Mouse (Mus musculus) CD4-positive naive resting alpha-beta T cell, adult 76 days (primary cell): ENCODE data around the gene Olfr1256. TPM values are rescaled to one million over a fixed set of nuclear protein-coding genes. Genes with fewer than 3 reads are reported as not detected.

Source experiments
- total RNA-seq: library from RNA; stranded (reverse); gene quantifications from one replicate; pipeline ENCODE4 v1.2.4, GENCODE M21; 2023

The Olfr1256 gene
- total RNA-seq, result not detected

DNA sequence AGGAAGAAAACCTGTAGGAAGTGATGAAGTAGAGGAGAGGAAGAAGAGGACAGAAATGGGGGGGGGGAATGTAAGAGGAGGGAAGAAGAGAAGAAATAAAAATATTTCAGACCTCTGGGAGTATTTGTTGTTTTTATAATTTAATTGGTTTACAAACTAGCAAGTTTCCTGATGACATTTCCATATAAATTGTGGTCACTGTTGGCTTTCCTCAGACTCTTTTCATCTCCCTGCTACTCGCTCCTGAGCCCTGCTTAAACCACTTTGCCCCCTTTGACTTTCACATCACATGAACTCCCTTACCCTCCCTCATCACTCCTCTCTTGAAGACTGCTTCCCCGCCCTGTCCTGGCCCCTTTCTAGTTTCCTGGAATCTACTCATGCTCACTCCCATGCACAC is at the start of gene Olfr1256:
Gene Olfr1256, minus strand, starts transcription at position 101 of the 400 bp plus-strand sequence.

DNA sequence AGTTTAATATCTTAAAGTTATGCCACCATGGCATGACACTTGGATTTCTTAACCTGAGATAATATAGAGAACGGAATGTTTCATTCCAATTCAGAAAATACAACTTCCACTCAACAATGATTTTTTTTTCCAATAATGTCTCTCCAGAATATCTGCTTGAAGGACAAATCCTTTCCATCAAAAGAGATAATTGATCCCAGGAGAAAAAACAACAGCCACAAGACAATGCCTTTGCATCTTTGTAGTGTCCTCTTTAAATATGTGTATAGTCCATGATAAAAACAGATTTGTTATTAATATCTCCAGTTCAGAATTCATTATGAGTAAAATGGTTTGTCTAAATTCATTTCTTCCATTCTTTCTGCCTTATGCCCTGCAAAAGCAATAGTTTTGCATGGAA is 36.8 kb upstream of the Olfr1256 start, which contains the start of gene Olfr1257:
Gene Olfr1257, plus strand, starts transcription at position 301 of the 400 bp plus-strand sequence.

DNA sequence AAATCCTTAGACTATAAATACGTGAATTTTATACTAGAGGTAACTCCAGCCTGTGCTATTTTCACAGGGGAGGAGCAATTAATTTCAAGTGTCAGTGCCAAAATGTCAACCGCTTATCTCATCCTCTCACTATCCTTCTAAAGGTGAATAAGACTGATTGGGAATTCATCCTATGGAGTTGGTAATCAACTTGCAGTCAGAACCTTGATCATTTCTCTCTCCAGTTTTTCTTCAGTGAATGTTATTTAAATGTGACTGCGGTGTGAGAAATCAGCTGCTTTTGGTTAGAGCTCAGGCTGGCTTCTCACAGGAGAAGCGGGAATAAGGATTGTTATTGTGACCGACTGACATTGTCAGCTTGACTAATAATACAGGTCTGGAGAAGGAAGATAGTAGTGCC is 6.8 kb upstream of the Olfr1256 start, which contains the start of gene Olfr48:
Gene Olfr48, minus strand, starts transcription at position 101 of the 400 bp plus-strand sequence.

DNA sequence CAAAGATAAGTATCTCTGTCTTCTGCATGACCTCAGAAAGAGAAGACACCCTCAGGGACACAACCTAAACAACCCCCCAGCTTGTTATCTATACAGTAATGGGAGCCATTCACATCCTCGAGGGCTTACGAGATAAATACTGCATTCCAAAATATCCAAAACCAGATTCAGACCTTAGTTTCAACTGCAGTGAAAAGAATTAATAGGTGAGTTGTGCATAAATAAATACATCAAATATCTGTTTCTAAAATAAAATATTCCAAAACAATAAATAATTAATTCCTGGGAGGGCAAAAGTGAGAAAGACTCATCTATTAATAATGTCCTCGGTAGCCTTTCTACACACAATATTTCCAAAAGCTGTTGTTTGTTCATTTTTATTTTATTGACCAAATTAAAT is 29.6 kb downstream of the Olfr1256 start, which contains the start of gene Olfr1255:
Gene Olfr1255, plus strand, starts transcription at position 301 of the 400 bp plus-strand sequence.

DNA sequence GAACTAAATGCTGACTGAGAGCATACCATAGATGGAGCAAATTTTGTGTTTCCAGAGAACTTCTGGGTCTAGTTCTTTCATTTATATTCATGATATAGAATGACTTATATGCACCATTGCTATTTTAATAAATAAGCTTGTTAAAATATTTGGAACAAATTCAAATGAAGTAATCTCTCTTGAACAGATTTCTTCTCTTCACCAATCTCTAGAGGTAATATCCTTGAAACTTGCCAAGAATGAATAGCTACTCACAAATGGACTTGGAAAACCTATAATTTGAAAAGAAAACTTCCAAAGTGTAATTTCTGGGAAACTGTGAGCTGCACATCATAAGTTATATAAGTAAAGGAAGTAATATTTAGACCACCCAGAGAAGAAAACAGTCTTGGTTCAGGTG is 47.8 kb downstream of the Olfr1256 start, which contains the start of gene Olfr1254:
Gene Olfr1254, minus strand, starts transcription at position 101 of the 400 bp plus-strand sequence.

Other genes starting within 250 kb of the Olfr1256 start
- not detected for gene Olfr1246, start 248.4 kb downstream of the Olfr1256 start, total RNA-seq
- not detected for gene Olfr1247, start 227.4 kb downstream of the Olfr1256 start, total RNA-seq
- gene Olfr1248, start 223.3 kb downstream of the Olfr1256 start, total RNA-seq, result not detected
- not detected for gene Olfr1249, start 206.6 kb downstream of the Olfr1256 start, total RNA-seq
- gene Olfr1250, start 180.1 kb downstream of the Olfr1256 start, total RNA-seq, result not detected
- gene Olfr1251, start 169.6 kb downstream of the Olfr1256 start, total RNA-seq, result not detected
- gene Olfr1252, start 116.5 kb downstream of the Olfr1256 start, total RNA-seq, result not detected
- not detected for gene Olfr1253, start 84.5 kb downstream of the Olfr1256 start, total RNA-seq
- gene Olfr1254, start 47.9 kb downstream of the Olfr1256 start, total RNA-seq, result not detected
- not detected for gene Olfr1255, start 29.5 kb downstream of the Olfr1256 start, total RNA-seq
- gene Olfr48, start 6.7 kb upstream of the Olfr1256 start, total RNA-seq, result not detected
- not detected for gene Olfr1257, start 36.9 kb upstream of the Olfr1256 start, total RNA-seq
- not detected for gene Olfr1258, start 85.8 kb upstream of the Olfr1256 start, total RNA-seq
- not detected for gene Olfr1259, start 107.1 kb upstream of the Olfr1256 start, total RNA-seq
- not detected for gene Olfr1260, start 132.8 kb upstream of the Olfr1256 start, total RNA-seq
- gene Olfr1261, start 149.7 kb upstream of the Olfr1256 start, total RNA-seq, result not detected
- gene Olfr1262, start 158.6 kb upstream of the Olfr1256 start, total RNA-seq, result not detected
- not detected for gene Olfr1263, start 170.6 kb upstream of the Olfr1256 start, total RNA-seq
- not detected for gene Olfr1264, start 184.0 kb upstream of the Olfr1256 start, total RNA-seq
- gene Olfr1265, start 193.8 kb upstream of the Olfr1256 start, total RNA-seq, result not detected
- gene Olfr140, start 222.0 kb upstream of the Olfr1256 start, total RNA-seq, result not detected